Mouse (Mus musculus): ENCODE data around the gene Epop. TPM values are rescaled to one million over a fixed set of nuclear protein-coding genes. Genes with fewer than 3 reads are reported as not detected.
"Not testable (repeated sequence)": the region's sequence is repeated elsewhere in the genome, so short reads cannot be mapped to it uniquely, and the experiment has no call there.

The Epop gene
- polyA plus RNA-seq, 1 experiment: 0.51 TPM

DNA sequence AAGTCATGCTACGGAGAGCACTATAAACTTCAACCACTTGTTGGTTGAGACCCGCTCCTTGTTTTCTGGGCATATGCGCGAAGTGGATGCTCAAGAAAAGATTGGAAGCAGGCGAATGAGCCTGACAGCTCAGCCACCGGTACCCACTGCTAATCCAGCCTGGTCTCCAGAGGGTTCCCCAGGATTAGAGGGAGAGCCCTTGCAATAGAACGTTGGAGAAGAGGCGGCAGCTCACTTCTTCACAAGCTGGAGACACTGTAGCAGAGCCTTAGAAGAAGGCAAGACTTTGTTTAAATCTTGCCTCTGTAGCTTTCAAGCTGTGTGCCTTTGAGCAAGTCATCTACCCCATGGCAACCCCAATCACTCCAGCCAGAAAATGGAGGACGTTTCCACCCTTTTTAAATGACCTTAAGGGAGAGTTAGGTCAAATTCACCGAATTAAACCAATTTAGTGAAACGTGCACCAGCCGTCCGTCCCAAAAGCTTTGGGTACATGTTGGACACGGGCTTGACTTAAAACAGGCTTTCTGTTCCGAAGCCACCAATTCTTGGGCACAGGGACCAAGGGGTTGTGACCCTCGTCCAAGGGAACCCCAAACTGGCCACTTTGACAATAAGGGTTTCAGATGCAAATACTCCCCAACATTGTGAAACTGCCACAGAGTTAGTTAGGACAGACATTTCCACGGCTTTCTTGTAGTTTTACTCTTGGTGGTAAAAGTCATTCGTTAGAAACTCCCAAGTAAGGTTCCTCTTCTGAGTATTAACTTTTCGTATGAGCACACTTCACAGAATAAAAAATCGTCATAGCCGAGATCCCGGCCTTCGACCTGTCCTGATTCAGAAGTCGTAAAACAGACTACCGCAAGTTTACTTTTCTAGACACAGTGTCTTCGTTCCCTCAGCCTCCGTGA lies 31.5 kb upstream of the Epop start:
- no peak for DNase-seq (ENCODE audit: low read depth)

DNA sequence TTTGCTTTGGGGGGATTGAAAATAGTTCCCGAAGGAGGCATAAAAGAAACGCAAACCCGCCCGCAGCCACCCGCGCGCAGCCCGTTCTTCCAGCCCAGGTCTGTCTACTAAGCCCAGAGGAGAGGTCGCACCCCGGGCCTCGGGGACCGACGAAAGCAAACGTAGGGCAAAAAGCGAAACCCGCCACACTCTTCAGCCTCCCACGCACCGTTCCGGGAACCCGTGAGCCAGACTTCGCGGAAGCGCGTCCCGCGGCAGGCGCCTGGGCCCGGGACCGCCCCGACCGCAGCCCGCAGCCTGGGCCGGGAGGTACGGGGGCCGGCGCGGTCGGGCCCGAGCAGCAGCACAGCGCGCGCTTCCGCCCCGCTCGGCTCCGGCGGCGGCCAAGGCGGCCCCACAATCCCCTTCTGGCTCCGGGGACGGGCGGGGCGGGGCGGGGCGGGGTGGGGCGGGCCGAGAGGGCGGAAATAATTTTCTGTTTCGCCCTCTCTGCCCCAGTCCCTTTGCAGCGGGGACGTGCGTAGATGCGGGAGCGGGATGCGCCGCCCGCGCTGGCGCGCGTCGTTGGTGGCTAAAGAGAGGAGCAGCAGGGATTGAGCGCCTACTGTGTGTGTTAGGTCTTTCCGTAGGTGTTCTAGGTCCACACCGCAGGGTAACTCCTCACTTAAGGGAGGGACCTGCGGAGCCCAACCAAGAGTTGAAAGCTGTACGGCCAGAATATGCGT lies 30.6 kb upstream of the Epop start:
- DNase-seq (ENCODE audit: low read depth): no peak

DNA sequence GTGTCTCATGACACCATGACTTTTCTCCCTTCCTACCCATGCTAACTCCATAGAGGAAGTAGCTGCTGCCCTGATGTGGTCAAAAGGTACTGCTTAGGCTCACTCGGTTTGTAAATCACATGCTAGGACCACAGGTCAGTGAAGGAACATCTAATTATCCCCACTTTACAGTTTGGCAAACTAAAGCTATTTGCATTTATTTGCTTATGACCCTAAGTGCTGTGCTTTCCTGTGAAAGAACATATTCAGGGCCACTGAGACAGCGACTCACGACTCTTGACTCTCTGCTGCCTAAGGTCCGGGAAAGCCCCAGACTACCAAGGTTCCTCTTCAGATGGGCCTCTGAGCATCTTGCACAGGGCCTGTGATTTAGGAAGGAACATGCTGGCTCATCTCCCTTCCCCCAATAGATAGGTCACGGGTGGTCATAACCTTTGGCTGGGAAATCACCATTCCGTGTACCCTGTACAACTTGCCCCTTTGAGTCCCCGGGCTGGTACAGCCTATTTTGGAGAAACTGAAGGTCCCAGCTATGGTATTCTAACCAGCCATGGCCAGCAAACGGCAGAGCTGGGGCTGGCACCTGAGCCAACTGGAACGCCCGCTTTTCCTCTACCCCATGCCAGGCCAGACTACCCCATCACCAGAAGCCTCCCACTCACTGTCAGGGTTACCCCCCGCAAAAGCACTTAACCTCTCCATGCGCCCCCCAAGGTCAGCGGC lies 29.9 kb upstream of the Epop start:
- DNase-seq (ENCODE audit: low read depth): no peak

DNA sequence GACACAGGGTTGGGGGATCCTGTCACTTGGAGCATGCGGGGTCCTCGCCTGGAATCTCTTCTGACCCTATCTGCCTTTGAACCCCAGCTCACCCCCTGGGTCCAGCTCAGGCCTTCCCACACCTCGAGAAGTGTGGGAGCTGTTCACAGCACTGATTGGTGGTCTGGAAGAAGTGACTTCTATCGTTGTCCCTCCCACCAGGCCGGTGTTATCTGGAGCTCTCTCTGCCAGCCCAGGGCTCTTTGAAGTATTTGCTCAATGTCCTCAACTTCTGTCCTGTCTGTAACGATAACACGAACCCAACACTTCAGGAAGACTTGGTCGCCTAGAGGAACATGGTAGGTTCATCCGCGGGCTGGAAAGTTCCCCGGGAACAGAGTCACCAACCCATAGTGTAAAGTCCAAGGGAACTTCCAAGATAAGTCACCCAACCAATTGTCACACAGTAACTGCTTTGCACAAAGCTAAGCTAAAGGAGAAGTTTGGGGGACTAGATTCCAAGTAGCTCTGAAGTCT lies 29.3 kb upstream of the Epop start:
- DNase-seq (ENCODE audit: low read depth): no peak

DNA sequence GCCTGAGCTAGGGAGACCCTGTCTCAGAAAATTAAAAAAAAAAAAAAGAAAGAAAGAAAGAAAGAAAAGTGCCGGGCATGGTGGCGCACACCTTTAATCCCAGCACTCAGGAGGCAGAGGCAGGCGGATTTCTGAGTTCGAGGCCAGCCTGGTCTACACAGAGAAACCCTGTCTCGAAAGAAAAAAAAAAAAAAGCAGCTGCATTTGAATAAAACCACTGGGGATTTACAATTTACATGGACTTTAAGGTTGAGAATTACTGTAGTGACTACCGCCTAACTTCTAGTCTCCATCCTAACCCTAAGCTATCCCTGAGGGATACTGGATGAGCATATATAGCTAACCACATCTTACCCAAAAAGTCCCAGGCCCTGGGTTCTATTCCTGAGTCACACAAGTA lies 28.5 kb upstream of the Epop start:
- DNase-seq (ENCODE audit: low read depth): not testable (repeated sequence)

DNA sequence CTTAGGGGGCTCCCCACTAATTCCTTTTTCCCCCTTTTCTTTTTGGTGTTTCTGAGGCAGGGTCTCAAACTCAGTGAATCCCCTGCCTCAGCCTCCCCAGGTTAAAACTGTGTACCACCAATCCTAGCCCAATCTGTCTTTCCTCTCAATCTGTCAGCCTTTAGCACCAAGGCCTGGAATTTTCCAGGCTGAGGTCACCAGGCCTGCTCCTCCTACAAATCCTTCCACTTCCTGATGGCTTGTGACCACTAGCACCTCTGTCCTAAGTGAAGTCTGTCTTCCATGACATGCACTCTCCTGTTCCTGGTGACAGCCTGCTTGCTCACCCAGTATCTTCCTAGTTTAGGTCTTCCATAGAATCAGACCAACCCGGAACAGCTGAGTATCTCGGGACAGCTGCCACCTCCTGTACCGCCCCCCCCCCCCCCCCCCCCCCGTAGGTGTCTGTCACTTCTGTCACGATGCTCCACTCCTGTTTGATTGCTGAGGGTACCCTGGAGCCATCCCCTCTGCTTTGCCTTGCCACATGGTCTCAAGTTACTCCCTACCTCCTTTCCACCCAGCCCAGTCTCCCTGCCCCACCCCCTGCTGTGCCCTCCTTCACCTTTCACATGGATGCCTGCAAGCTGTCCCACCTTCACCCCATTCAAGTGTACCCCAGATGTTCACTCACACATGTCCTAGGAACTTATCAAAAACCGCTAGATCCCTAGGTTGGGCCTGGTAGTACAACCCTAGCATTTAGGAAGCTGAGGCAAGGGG lies 27.9 kb upstream of the Epop start:
- DNase-seq (ENCODE audit: low read depth): no peak

DNA sequence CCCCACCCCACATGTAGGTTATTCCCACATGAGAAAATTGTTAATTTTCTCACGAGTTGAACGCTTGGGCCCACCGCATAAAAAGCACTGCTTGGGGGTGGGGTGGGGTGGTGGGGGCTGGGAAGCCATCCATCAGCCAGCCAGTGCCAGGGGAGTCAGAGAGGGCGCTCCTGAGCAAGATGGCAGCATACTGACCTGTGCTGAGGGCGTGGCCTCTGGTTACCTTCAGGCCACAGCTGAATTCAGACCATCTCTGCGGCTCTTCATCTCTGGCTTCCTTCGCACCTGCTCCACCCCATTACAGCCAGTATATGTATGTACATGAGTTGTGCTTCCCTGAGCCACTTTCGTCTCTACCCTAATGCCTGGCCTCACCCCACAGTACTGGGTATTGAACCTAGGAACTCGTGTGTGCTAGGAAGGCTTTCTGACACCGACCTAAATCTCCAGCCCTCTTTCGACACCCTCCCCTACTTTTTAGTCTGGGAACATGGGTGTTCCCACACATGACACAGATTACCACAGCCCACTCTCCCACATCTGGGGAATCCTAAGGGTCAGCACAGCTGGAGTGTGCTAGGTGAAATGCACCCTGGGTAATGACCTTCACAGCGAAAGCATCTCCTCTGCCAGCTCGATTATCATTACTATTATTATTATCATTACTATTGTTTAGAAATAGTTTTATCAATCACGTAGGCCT lies 26.9 kb upstream of the Epop start:
- DNase-seq (ENCODE audit: low read depth): no peak

DNA sequence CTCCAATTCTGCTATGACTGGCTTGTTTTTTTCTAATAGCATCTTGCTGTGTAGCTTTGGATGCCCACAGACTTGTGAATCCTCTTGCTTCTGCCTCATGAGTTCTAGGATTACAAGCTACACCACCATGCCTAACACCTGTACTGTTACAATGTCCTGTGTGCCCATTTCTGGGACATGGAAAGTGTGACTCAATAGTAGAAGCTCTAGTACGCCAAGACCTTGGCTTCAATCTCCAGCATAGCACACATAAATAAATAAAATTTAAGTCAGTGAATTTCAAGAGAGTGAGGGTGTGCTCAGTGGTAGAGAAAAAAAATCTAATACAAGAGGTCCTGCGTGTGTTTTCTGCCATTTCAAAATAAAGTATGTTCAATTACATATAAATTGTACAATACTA lies 24.7 kb upstream of the Epop start:
- no peak for DNase-seq (ENCODE audit: low read depth)

DNA sequence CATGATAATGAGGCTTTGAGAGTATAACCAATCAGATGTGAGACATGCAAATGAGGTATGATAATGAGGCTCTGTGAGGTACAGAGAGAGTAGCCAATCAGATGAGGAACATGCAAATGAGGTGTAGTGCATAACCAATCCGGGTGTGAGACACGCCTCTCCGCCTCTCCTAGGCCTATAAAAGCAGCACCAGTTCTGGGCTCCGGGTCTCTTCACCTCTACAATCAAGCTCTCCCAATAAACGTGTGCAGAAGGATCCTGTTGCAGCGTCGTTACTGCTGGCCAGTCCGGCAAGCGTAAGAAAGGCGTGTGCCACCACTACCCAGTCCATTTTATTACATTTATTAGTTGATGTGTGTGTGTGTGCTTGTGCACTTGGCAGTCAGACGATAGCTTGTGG lies 23.9 kb upstream of the Epop start:
- not testable (repeated sequence) for DNase-seq (ENCODE audit: low read depth)

DNA sequence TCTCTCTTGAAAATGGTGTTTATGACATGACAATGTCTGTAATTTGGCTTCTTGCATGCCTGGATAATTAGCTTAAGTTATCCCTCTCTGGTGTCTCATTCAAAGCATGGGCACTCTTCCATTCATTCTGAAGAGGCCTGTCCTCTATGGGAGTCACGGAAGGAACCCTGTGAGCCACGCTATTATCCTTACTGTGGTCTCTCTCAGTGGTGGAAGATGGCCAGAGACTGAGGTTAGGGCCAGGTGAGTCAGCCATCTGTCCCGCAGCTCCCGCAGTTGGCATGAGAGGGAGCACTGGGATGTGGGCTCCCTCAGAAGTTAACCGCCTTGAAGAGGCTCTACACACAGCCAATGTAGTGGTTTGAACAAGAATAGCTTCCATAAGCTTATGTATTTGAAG lies 20.8 kb upstream of the Epop start:
- DNase-seq (ENCODE audit: low read depth): no peak

DNA sequence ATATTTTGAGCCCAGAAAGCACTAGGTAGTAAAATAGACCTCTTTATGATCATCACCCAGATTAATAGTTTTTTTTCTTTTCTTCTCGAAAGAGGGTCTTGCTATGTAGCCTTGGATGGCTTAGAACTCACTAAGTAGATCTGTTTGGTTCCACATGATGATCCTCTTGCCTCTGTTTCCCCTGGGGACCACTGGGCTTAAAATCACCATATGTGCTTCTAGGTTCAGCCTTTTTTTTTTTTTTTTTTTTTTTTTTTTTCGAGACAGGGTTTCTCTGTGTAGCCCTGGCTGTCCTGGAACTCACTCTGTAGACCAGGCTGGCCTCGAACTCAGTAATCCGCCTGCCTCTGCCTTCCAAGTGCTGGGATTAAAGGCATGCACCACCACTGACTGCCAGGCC lies 19.0 kb upstream of the Epop start:
- DNase-seq (ENCODE audit: low read depth): not testable (repeated sequence)

DNA sequence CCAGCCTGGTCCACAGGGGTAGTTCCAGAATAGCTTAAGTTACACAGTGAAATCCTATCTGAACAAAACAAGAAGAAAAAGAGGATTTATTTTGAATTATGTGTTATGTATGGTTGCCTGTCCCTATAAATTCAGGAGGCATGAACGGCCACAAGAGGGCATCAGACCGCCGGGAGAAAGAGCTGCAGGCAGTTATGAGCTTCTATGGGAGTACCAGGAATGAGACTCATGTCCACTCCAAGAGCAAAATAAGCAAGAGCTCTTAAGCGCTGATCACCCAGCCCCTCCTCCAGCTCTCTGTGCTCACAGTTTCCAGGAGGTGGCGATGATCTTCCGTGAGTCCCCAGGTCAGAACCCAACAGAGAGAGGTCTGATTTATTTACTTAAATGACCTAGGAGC lies 15.3 kb upstream of the Epop start:
- DNase-seq (ENCODE audit: low read depth): no peak

DNA sequence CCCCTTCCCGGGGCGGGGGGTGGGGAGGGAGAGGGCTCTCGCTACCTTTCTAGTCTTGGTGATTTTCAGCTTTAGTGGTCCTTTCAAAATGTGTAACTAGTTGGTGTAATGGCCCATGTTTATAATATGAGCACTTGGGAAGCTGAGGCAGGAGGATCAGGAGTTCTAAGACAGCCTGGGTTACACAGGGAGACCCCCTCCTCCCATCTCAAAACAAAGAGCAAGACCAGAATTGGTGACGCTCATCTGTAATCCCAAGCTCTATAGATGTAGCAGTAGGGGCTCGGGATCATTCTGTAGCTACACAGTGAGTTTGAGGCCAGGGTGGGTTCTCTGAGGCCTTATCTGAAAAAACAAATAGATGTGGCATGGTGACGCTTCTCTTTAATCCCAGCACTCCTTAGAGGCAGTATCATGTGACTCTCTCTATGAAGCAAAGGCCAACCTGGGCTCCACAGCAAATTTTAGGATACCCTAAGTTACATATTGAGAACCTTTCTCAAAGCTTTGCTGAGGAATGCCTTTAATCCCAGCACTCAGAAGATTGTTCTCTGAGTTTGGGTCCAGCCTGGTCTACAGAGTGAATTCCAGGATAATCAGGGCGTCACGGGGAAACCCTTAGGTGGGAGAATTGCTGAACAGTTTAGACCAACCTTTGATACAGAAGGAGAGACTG lies 14.0 kb upstream of the Epop start:
- DNase-seq (ENCODE audit: low read depth): no peak

DNA sequence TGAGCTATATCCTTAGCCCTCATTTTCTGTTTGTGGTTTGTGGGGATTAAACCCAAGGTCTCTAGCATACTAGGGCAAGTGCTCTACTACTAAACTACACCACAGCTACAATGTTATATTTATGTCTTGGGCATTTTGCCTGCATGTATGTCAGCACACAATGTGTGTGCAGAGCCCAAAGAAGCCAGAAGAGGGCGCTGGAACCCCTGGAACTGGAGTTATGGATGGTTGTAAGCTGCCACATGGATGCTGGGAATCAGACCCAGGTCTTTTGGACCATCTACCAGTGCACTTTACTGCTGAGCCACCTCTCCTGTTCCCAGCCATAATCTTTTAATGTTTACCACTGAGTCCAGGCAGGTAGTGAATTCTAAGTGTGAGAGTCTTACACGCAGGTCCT lies 13.2 kb upstream of the Epop start:
- DNase-seq (ENCODE audit: low read depth): no peak

DNA sequence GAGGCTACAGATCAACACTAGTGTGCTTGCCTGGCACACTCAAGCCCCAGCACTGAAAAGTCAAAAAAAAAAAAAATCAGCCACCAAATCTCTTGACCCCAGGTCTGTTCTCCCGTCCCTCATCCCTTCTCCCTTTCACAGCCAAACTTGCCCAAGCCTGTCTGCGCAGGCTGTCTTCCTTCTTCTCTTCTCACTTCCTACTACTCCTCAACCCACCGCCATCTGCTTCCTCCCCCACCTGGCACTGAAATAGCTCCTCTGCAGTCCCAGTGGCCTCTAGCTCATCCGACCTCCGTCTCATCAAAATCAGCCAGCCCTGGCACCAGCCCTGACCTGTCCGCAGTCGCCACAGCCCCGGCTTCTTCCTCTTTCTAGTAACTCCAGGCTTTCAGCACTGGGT lies 12.2 kb upstream of the Epop start:
- no peak for DNase-seq (ENCODE audit: low read depth)

DNA sequence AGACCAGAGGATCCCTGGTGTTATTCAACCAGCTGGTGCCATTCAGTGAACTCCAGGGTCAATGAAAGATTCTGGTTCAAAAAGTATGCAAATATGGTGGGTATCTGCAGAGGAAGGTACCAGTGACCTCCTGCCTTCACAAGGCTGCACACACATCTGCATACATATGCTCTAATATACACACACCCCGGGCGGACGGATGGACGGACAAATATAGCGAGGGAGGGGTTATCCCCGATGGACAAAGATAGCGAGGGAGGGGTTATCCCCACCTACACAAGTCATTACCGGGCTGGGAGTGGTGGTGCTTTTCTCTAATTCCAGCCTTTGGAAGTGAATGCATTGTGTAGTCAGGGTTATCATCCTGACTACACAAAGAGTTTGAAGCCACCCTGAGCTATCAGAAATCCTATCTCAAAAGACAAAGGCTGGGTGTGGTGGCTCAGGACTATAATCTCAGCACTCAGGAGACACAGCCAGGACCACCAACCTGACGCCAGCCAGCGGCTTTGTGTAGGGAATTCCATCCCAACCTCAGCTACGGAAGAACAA lies 6.0 kb upstream of the Epop start:
- no peak for DNase-seq (ENCODE audit: low read depth)

DNA sequence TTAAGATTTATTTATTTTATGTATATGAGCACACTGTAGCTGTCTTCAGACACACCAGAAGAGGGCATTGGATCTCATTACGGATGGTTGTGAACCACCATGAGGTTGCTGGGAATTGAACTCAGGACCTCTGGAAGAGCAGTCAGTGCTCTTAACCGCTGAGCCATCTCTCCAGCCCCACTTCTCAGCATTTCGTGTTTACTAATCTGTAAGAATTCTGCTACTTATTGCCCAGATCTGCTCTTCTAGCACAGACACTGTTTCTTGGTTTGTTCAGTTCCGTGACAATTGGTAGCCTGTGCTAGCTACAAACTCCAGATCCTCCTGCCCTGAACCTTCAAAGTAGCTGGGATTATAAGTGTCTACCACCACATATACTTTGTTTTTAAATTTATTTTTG lies 2.9 kb upstream of the Epop start:
- not testable (repeated sequence) for DNase-seq (ENCODE audit: low read depth)

DNA sequence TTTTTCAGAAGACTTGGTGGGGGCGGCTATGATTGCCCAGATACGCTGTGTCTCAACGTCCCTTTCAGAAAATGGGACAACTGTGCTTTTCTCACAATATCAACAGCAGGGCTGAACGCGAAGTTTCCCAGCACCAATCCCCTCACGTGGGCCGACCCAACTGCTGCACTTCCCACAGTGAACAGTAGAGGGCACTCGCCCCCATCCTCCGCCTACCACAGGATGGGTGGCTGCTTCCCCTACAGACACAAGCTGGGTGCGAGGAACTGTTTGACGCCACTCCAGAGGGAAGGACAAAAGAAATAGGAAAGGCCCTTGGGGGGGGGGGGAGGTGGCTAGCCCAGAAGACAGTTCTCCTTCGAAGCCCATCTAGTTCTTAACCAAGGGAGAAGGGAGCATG lies 2.4 kb upstream of the Epop start:
- DNase-seq (ENCODE audit: low read depth): no peak

DNA sequence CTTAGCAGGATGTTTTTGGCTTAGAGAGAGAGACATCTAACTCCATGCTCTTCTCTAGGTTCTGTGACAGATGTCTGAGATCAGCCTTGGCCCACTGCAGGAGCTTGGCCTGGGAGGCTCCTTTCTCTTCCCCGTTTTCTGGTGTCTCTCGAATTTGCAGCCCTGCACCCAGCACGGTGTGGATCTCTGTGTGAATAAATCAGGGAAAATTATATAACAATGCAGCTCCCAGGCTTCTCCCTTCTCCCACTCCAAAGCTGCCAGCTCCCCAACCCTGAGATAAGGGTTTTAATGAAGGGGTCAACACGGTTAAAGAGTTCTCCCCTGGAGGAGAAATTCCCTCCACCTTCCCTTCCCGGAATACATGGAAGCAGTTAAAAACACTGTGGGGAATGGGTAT lies 2.0 kb upstream of the Epop start:
- DNase-seq (ENCODE audit: low read depth): no peak

DNA sequence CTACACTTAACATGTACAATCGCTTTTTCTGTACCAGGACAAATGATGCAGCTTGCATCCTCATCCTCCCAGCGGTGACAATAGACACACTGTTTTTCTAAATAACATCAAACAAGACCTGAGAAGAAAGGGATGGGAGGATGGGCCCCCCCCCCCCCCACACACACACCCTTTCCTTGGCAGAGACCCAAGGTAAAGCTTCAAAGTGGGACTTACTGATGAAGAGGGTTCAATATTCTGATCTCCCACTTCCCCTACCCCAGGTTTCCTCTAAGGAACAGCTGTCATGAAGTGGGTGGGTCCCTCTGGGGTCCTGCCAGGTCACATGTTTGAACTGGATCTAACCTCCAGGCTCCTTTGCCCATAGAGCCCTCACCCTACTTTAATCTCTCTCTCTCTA lies 1.5 kb upstream of the Epop start:
- DNase-seq (ENCODE audit: low read depth): no peak

Measured in gonadal fat pad, adult 2 months (tissue).